Mouse (Mus musculus): Measurements from ENCODE around the gene Abtb2. TPM values are rescaled to one million over a fixed set of nuclear protein-coding genes. Genes with fewer than 3 reads are reported as not detected.

The Abtb2 gene
- polyA plus RNA-seq, 1 experiment, result 16.1 TPM

- H3K4me2 ChIP-seq (ENCODE audit: low read depth), result peak overlapping the region; percentile 81
- no peak overlapping the region for H3K4me3 ChIP-seq
- H3K79me2 ChIP-seq (ENCODE audit: control insufficient read depth, insufficient read depth), result peaks cover 56% of the 10 kb centered on the region
- H3K36me3 ChIP-seq (ENCODE audit: control insufficient read depth, insufficient read depth), result peaks cover 4% of the 10 kb centered on the region
- TF ChIP-seq USF1 (IDR thresholded peaks at IDR 0.05; ENCODE audit: low read depth), result no peak
- TF ChIP-seq MYOD1 (IDR thresholded peaks at IDR 0.05; ENCODE audit: control insufficient read depth in 1 of 3, insufficient read length in 2 of 3, low read depth in 2 of 3), result no peak
- TF ChIP-seq MAX (IDR thresholded peaks at IDR 0.05; ENCODE audit: low read depth), result no peak
- no peak for TF ChIP-seq REST (IDR thresholded peaks at IDR 0.05; ENCODE audit: insufficient read depth, insufficient read length)
- TF ChIP-seq TCF3 (IDR thresholded peaks at IDR 0.05; ENCODE audit: insufficient read length, low read depth), result no peak
- no peak for TF ChIP-seq POLR2AphosphoS2 (IDR thresholded peaks at IDR 0.05; ENCODE audit: insufficient read length, low read depth)
- no peak for TF ChIP-seq CEBPB (IDR thresholded peaks at IDR 0.05; ENCODE audit: insufficient read depth, poor library complexity, severe bottlenecking)
- no peak for TF ChIP-seq E2F4 (IDR thresholded peaks at IDR 0.05; ENCODE audit: insufficient read depth)
- no peaks in the 10 kb centered on the region for H3K27me3 ChIP-seq (ENCODE audit: control insufficient read depth, insufficient read depth, insufficient read length)
- no peak overlapping the region for H3ac ChIP-seq (ENCODE audit: control insufficient read depth, insufficient read length)
These were observed 10.3 kb downstream of the Abtb2 start for GRCm38 (mm10) chr2:103576371-103576770.

GRCm38 (mm10) chr2:103577752-103578662, 11.9 kb downstream of the Abtb2 start:
- H3ac ChIP-seq (ENCODE audit: control insufficient read depth, insufficient read length), result no peak overlapping the region
- peaks cover 4% of the 10 kb centered on the region for H3K36me3 ChIP-seq (ENCODE audit: control insufficient read depth, insufficient read depth)
- H3K27me3 ChIP-seq (ENCODE audit: control insufficient read depth, insufficient read depth, insufficient read length), result no peaks in the 10 kb centered on the region
- TF ChIP-seq SRF (IDR thresholded peaks at IDR 0.05; ENCODE audit: control insufficient read depth, insufficient read length, low read depth) (no peak), POLR2AphosphoS2 (IDR thresholded peaks at IDR 0.05; ENCODE audit: insufficient read length, low read depth) (no peak), CEBPB (IDR thresholded peaks at IDR 0.05; ENCODE audit: insufficient read depth, poor library complexity, severe bottlenecking) (no peak), MYOG (IDR thresholded peaks at IDR 0.05; ENCODE audit: control insufficient read depth in 1 of 3, insufficient read depth in 1 of 3, insufficient read length in 2 of 3, low read depth in 2 of 3) (peak; percentile 84 to 94 (median 92)), MYOD1 (IDR thresholded peaks at IDR 0.05; ENCODE audit: control insufficient read depth in 1 of 3, insufficient read length in 2 of 3, low read depth in 2 of 3) (peak; percentile 85 to 96 (median 90)), USF1 (IDR thresholded peaks at IDR 0.05; ENCODE audit: low read depth) (no peak), TCF3 (IDR thresholded peaks at IDR 0.05; ENCODE audit: insufficient read length, low read depth) (peak; percentile 46), TCF12 (IDR thresholded peaks at IDR 0.05; ENCODE audit: insufficient read depth, poor library complexity, severe bottlenecking) (peak; percentile 78)
- peak overlapping the region; percentile 81 for H3K4me2 ChIP-seq (ENCODE audit: low read depth)
- no peak overlapping the region for H3K4me3 ChIP-seq
- peaks cover 41% of the 10 kb centered on the region for H3K79me2 ChIP-seq (ENCODE audit: control insufficient read depth, insufficient read depth)

GRCm38 (mm10) chr2:103578663-103579213, 12.6 kb downstream of the Abtb2 start:
- H3K27me3 ChIP-seq (ENCODE audit: control insufficient read depth, insufficient read depth, insufficient read length), result no peaks in the 10 kb centered on the region
- H3K4me3 ChIP-seq, result no peak overlapping the region
- H3ac ChIP-seq (ENCODE audit: control insufficient read depth, insufficient read length), result no peak overlapping the region
- TF ChIP-seq MAX (IDR thresholded peaks at IDR 0.05; ENCODE audit: low read depth) (no peak), USF1 (IDR thresholded peaks at IDR 0.05; ENCODE audit: low read depth) (no peak), SRF (IDR thresholded peaks at IDR 0.05; ENCODE audit: control insufficient read depth, insufficient read length, low read depth) (no peak), TCF3 (IDR thresholded peaks at IDR 0.05; ENCODE audit: insufficient read length, low read depth) (no peak), POLR2AphosphoS2 (IDR thresholded peaks at IDR 0.05; ENCODE audit: insufficient read length, low read depth) (no peak), TCF12 (IDR thresholded peaks at IDR 0.05; ENCODE audit: insufficient read depth, poor library complexity, severe bottlenecking) (no peak), E2F4 (IDR thresholded peaks at IDR 0.05; ENCODE audit: insufficient read depth) (no peak), CEBPB (IDR thresholded peaks at IDR 0.05; ENCODE audit: insufficient read depth, poor library complexity, severe bottlenecking) (no peak), MYOG (IDR thresholded peaks at IDR 0.05; ENCODE audit: control insufficient read depth in 1 of 3, insufficient read depth in 1 of 3, insufficient read length in 2 of 3, low read depth in 2 of 3) (no peak), MYOD1 (IDR thresholded peaks at IDR 0.05; ENCODE audit: control insufficient read depth in 1 of 3, insufficient read length in 2 of 3, low read depth in 2 of 3) (no peak)
- peaks cover 4% of the 10 kb centered on the region for H3K36me3 ChIP-seq (ENCODE audit: control insufficient read depth, insufficient read depth)
- peaks cover 34% of the 10 kb centered on the region for H3K79me2 ChIP-seq (ENCODE audit: control insufficient read depth, insufficient read depth)
- H3K4me2 ChIP-seq (ENCODE audit: low read depth), result peak overlapping the region; percentile 81

GRCm38 (mm10) chr2:103580756-103581155, 14.6 kb downstream of the Abtb2 start:
- H3K4me3 ChIP-seq, result no peak overlapping the region
- H3K36me3 ChIP-seq (ENCODE audit: control insufficient read depth, insufficient read depth), result no peaks in the 10 kb centered on the region
- no peak overlapping the region for H3ac ChIP-seq (ENCODE audit: control insufficient read depth, insufficient read length)
- TF ChIP-seq REST (IDR thresholded peaks at IDR 0.05; ENCODE audit: insufficient read depth, insufficient read length), result no peak
- no peak for TF ChIP-seq MYOG (IDR thresholded peaks at IDR 0.05; ENCODE audit: control insufficient read depth in 1 of 3, insufficient read depth in 1 of 3, insufficient read length in 2 of 3, low read depth in 2 of 3)
- TF ChIP-seq POLR2A (IDR thresholded peaks at IDR 0.05; ENCODE audit: insufficient read length, low read depth), result no peak
- TF ChIP-seq USF1 (IDR thresholded peaks at IDR 0.05; ENCODE audit: low read depth), result no peak
- TF ChIP-seq TCF12 (IDR thresholded peaks at IDR 0.05; ENCODE audit: insufficient read depth, poor library complexity, severe bottlenecking), result no peak
- no peak for TF ChIP-seq SRF (IDR thresholded peaks at IDR 0.05; ENCODE audit: control insufficient read depth, insufficient read length, low read depth)
- TF ChIP-seq MYOD1 (IDR thresholded peaks at IDR 0.05; ENCODE audit: control insufficient read depth in 1 of 3, insufficient read length in 2 of 3, low read depth in 2 of 3), result no peak
- peaks cover 20% of the 10 kb centered on the region for H3K79me2 ChIP-seq (ENCODE audit: control insufficient read depth, insufficient read depth)
- peak overlapping the region; percentile 43 for H3K4me2 ChIP-seq (ENCODE audit: low read depth)
- H3K27me3 ChIP-seq (ENCODE audit: control insufficient read depth, insufficient read depth, insufficient read length), result no peaks in the 10 kb centered on the region
